Mouse (Mus musculus): ENCODE measurements around the gene Olfr802.

Olfr802 gene

DNA sequence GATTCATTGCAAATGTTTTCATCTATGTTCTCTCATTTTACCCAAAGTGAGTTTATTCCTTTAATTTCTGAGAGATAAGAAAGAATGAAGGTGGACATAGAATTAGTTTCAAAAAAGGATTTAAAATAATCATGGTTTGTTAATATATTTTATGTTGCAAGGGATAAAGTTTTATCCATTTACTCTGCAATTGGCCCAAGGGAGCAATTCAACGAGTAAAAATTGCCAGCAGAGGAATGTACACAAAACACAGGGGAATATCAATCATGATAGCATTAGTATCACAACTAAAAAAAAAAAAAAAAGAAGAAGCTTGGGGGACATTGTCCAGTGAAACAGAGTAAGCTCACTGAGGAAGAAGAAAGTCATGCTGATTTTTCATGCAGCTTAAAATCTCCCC, at the start of gene Olfr802:
Gene Olfr802 (minus strand): TSS at position 101 of the 400 bp plus-strand sequence.
- DNase-seq = no peak

DNA sequence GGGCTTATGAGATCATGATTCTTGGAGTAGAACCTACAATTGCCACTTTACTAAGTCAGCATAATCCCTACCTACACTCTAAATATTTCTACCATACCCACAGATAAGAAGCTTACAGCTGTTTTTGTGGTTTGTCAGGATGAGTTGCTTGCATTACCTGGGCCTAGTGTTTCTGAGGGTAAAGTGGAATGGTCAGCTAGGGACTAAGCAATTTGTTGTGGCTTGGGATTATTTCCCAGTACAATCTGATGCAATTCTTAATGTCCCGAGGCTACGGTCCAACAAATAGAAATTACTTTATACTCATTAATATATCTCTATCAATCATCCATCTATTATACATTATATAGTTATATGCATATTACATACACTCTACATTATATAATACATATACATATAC, 41.3 kb upstream of the Olfr802 start, which contains the start of gene Olfr805:
Gene Olfr805 (minus strand): TSS at position 101 of the 400 bp plus-strand sequence.
- DNase-seq = no peak

DNA sequence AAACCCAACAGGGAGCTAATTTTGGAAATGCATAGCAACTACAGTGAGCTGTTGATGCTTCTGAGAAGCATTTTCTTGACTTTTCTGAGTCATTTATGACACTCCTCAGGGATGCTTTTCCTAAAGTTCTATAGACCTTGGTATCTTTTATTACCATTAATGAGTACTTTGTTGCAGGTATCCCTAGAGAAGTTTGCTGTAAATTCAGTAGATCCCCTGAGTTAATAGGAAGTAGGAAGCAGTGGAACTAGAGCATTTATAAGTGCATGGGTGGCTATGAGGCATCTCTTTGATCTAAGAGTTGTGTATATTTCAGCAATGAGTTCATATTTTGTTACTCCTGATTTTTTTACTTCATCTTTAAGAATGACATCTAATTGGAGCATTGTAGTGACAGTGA, 14.9 kb upstream of the Olfr802 start, which contains the start of gene Olfr804:
Gene Olfr804 (plus strand): TSS at position 301 of the 400 bp plus-strand sequence.
- DNase-seq = no peak

DNA sequence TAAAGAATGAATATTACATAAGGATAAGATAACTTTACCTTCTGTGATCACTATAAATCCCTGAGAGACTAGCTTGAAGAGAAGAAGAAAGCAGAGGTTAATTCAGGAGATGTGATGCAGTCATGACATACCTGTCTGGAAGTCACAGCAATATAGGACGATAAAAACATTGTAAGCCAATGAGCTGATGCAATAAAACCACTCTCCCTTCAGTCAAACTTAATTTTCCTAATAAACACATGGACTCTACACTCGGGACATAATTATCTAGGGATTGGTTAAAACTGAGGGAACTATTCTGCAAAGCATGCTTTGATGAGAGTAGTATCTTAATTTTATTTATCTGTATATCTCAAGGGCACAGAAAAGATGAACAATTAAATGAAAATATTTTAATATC, 6.2 kb upstream of the Olfr802 start, which contains the start of gene Olfr803:
Gene Olfr803 (minus strand): TSS at position 101 of the 400 bp plus-strand sequence.
- DNase-seq = no peak

DNA sequence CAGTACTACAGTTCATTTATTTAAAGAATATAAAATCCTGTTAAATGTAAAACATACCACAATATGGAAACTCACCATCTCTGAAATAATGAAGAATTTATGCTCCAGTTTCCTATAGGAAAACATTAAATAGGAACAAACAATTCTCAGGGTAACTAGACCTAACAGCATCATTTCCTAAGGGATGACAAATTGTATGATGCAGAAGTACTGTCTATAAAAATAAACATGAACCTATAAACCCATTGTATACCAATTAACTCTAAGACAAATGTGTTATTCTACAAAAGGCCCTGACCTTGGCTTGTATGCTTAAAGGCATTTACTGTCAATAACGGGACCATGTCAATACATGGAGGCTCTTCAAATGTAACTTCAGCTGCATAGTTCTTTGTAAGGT, 14.2 kb downstream of the Olfr802 start, which contains the start of gene Olfr801:
Gene Olfr801 (minus strand): TSS at position 101 of the 400 bp plus-strand sequence.
- no peak for DNase-seq

DNA sequence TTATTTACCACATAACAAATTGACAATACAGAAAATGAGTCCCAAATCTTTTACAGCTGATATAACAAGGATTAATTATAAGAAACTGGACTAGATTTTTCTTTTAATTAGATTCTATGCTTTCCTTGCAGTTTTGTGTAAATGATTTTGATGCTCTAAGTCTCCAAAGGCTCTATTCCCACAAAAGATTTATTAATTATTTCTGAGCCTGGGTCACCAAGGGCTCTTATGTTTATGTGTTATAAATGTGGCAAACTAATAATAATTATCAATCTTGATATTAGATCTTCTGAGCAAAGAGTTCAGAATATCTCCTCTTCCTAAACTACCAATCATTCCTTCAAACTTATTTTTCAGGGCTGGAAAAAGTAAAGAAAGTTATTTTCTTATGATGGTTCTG, 30.6 kb downstream of the Olfr802 start, which contains the start of gene Olfr800:
Gene Olfr800 (plus strand): TSS at position 301 of the 400 bp plus-strand sequence.
- DNase-seq = no peak

DNA sequence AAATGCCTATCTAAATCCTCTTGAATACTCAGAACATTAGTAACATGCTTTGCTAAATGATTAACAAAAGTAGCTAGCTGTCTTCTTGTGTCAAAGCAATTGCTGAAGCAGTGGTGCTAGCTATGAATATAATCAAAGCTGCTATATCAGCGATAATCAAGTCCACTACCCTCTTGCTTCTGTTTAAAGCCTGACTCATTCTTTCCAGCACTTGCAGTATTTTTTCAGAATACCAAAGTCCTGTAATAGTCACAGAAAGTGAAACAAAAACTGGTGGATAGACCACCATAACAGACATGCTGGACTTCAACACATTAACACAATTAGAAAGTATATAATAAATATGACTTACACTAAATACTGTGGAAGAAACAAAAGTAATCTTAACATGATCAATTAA, 36.2 kb downstream of the Olfr802 start:
- no peak for DNase-seq

DNA sequence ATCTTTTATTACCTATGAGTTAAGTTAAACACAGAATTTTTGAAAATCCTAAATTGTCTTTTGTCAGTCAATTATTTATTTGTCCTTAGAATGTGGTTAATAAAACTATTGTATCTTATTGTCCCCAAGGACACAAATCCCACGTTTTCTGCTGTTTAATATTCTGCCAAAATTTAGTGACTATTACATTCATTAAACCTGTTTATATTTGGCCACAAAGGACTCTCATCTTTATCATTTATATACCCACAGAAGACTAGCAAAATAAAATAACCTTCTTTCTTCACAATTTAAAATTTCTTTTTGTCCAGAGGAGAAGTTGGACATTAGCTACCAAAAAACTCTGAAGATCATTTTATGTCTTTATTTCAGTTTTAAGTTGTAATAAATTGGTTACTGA, 50.8 kb downstream of the Olfr802 start, which contains the start of gene Olfr799:
Gene Olfr799 (plus strand): TSS at position 301 of the 400 bp plus-strand sequence.
- DNase-seq = no peak

DNA sequence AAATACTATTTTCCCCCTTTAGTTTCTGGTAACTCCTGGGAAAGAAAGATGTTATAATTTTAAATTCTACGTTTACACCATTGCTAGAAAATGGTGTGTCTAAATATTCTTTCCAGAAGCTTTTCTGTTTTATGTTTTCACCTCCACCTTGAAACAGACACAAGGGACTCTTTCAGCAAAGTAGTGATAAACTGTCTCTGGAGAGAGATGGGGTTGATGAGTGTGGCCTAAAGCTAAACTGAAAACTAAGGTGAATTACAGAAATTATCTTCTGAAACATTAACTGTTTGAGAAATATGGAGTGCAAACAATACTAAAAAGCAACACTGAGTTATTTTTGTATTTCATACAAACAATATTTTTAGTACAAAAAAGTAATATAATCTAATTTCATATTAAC, 60.1 kb downstream of the Olfr802 start, which contains the start of gene Olfr798:
Gene Olfr798 (minus strand): TSS at position 101 of the 400 bp plus-strand sequence.
- DNase-seq = no peak

Measured in cerebellum, adult 9-11 months (tissue).